Comparison of ENCODE assay signal across 8 mouse cellular contexts in the genomic region with DNA sequence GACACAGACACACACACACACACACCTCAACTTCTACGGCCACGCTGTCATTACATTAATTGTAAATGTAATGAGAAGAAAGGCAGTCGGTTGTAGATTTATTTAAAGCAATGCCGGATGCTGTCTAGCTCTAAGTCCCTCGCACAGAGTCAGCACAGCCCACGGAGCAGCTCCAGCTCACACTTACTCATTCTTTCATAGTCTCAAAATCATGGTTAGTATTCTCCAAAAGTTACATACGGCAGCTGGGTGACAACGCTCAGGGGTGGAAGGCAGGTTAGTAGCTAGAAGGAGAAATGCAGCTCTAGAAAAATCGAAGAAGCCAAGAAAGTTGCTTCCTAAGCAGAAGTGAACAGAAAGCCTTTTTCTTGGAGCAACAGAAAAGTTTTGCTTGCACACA.
A peak's percentile ranks its signal among the peaks of the same experiment; 100 is the strongest.
DNase-seq lines count a peak whose midpoint lies in the region; ATAC-seq and TF ChIP-seq lines count a peak whose summit lies in the region.

No protein-coding gene starts in this region.

- ATAC-seq in embryonic facial prominence, embryonic 13.5 days (ENCODE audit: insufficient number of reproducible peaks, insufficient read depth, low FRiP score, low TSS enrichment, low read depth): no peak
- no peak for ATAC-seq in hindbrain, embryonic 13.5 days (ENCODE audit: low FRiP score)

- no peaks in the 10 kb centered on the region for H3K27me3 ChIP-seq in embryonic facial prominence, embryonic 13.5 days
- H3K27me3 ChIP-seq in hindbrain, embryonic 13.5 days: no peaks in the 10 kb centered on the region
- no peaks in the 10 kb centered on the region for H3K27me3 ChIP-seq in myocyte (ENCODE audit: control insufficient read depth, insufficient read depth, insufficient read length)

- intact Hi-C loops in left cerebral cortex, postnatal 10 days (cut with DNase I): no loop called here

- peak overlapping the region; percentile 62 for H3K4me2 ChIP-seq in embryonic facial prominence, embryonic 13.5 days
- H3K4me2 ChIP-seq in hindbrain, embryonic 13.5 days: peak overlapping the region; percentile 51
- peak overlapping the region; percentile 73 for H3K4me2 ChIP-seq in myocyte (ENCODE audit: low read depth)

- peaks cover 63% of the 10 kb centered on the region for H3K4me1 ChIP-seq in embryonic facial prominence, embryonic 13.5 days
- H3K4me1 ChIP-seq in hindbrain, embryonic 13.5 days (replicated peaks): peaks cover 43% of the 10 kb centered on the region

- H3K9me3 ChIP-seq in embryonic facial prominence, embryonic 13.5 days: no peaks in the 10 kb centered on the region
- no peaks in the 10 kb centered on the region for H3K9me3 ChIP-seq in hindbrain, embryonic 13.5 days

- peak; percentile 39 to 63 for DNase-seq in left cerebral cortex, adult 18-20 months (ENCODE audit: low spot score in 2 of 2)
- DNase-seq in left cerebral cortex, postnatal 10 days (ENCODE audit: extremely low spot score in 1 of 2, low spot score in 2 of 2): no peak
- no peak for DNase-seq in cerebellum, postnatal 4 days (ENCODE audit: low spot score in 2 of 2)
- DNase-seq in gastrocnemius, postnatal 25 days: no peak
- DNase-seq in cerebellum, postnatal 36 days: no peak

- H3K4me3 ChIP-seq in embryonic facial prominence, embryonic 13.5 days: peak overlapping the region; percentile 40
- H3K4me3 ChIP-seq in hindbrain, embryonic 13.5 days: peak overlapping the region; percentile 34
- H3K4me3 ChIP-seq in myocyte: peak overlapping the region; percentile 17

- no peaks in the 10 kb centered on the region for H3K36me3 ChIP-seq in embryonic facial prominence, embryonic 13.5 days
- no peaks in the 10 kb centered on the region for H3K36me3 ChIP-seq in hindbrain, embryonic 13.5 days
- no peaks in the 10 kb centered on the region for H3K36me3 ChIP-seq in myocyte (ENCODE audit: control insufficient read depth, insufficient read depth)

- WGBS in embryonic facial prominence, embryonic 13.5 days: 24% methylated on average over 9 of the region's 9 CpGs
- 32% methylated on average over 9 of the region's 9 CpGs for WGBS in hindbrain, embryonic 13.5 days

- no peak overlapping the region for H3ac ChIP-seq in myocyte (ENCODE audit: control insufficient read depth, insufficient read length)

- no peak for TF ChIP-seq POLR2A in myocyte (IDR thresholded peaks at IDR 0.05; ENCODE audit: insufficient read length, low read depth)

- H3K9ac ChIP-seq in embryonic facial prominence, embryonic 13.5 days: peak overlapping the region; percentile 67
- H3K9ac ChIP-seq in hindbrain, embryonic 13.5 days: peak overlapping the region; percentile 65

- H3K27ac ChIP-seq in embryonic facial prominence, embryonic 13.5 days: peak overlapping the region; percentile 86
- peak overlapping the region; percentile 75 for H3K27ac ChIP-seq in hindbrain, embryonic 13.5 days

- no peaks in the 10 kb centered on the region for H3K79me2 ChIP-seq in myocyte (ENCODE audit: control insufficient read depth, insufficient read depth)

TF ChIP-seq in myocyte, 11 proteins besides CTCF, POLR2A, EP300 and RAD21:
- TF ChIP-seq CEBPB (IDR thresholded peaks at IDR 0.05; ENCODE audit: insufficient read depth, poor library complexity, severe bottlenecking) (no peak), TCF12 (IDR thresholded peaks at IDR 0.05; ENCODE audit: insufficient read depth, poor library complexity, severe bottlenecking) (no peak), USF1 (IDR thresholded peaks at IDR 0.05; ENCODE audit: low read depth) (no peak), TCF3 (IDR thresholded peaks at IDR 0.05; ENCODE audit: insufficient read length, low read depth) (no peak), REST (IDR thresholded peaks at IDR 0.05; ENCODE audit: insufficient read depth, insufficient read length) (no peak), E2F4 (IDR thresholded peaks at IDR 0.05; ENCODE audit: insufficient read depth) (no peak), MAX (IDR thresholded peaks at IDR 0.05; ENCODE audit: low read depth) (no peak), SRF (IDR thresholded peaks at IDR 0.05; ENCODE audit: control insufficient read depth, insufficient read length, low read depth) (no peak)

Comparison
In these comparisons a context has a peak if more than half of its experiments do, and no peak if none do; other contexts are left out.
1. DNase-seq: peak in left cerebral cortex, adult 18-20 months (2 of 2); none in left cerebral cortex, postnatal 10 days (0 of 2), cerebellum, postnatal 4 days (0 of 2), gastrocnemius, postnatal 25 days (single experiment) and cerebellum, postnatal 36 days (0 of 2).
2. Peak in every context shown above with its lines, with median percentiles within 50 percentile points of each other: H3K4me2 ChIP-seq and H3K4me3 ChIP-seq.